Mouse (Mus musculus) stomach, embryonic 15.5 days (tissue): ENCODE measurements around the gene Cbx4. TPM values are rescaled to one million over a fixed set of nuclear protein-coding genes. Genes with fewer than 3 reads are reported as not detected.
A peak's percentile ranks its signal among the peaks of the same experiment; 100 is the strongest.

Experiments
- ATAC-seq: fragments of 200-750 bp; cut with Nextera tagmentation; 2 replicates; pipeline ENCODE4 v1.8.0; 2017; ENCODE audit warnings: low read depth, moderate number of reproducible peaks, moderate TSS enrichment; ENCODE audit not compliant: insufficient read depth, low FRiP score
- H3K27ac ChIP-seq: fragments of 300-500 bp; sonication (generic); 2 replicates; pipeline ENCODE4 v1.5.1; 2015; ENCODE audit warnings: mild to moderate bottlenecking, inconsistent platforms
- H3K27me3 ChIP-seq: fragments of 300-500 bp; sonication (generic); replicated peaks from 2 replicates; pipeline ENCODE4 v1.6.1; 2015; ENCODE audit warnings: inconsistent platforms
- H3K36me3 ChIP-seq: fragments of 300-500 bp; sonication (generic); 2 replicates; pipeline ENCODE4 v1.6.1; 2015; ENCODE audit warnings: inconsistent platforms
- H3K4me1 ChIP-seq: fragments of 300-500 bp; sonication (generic); 2 replicates; pipeline ENCODE4 v1.6.1; 2015; ENCODE audit warnings: inconsistent platforms
- H3K4me2 ChIP-seq: fragments of 300-500 bp; sonication (generic); 2 replicates; pipeline ENCODE4 v1.6.1; 2015; ENCODE audit warnings: mild to moderate bottlenecking, inconsistent platforms
- H3K4me3 ChIP-seq: fragments of 300-500 bp; sonication (generic); replicated peaks from 2 replicates; pipeline ENCODE4 v1.5.1; 2015; ENCODE audit warnings: inconsistent platforms
- H3K9ac ChIP-seq: fragments of 300-500 bp; sonication (generic); 2 replicates; pipeline ENCODE4 v1.6.1; 2015; ENCODE audit warnings: inconsistent platforms
- H3K9me3 ChIP-seq: fragments of 300-500 bp; sonication (generic); 2 replicates; pipeline ENCODE4 v1.6.1; 2016; ENCODE audit warnings: inconsistent platforms
- WGBS: fragments of 180-500 bp; shearing (Covaris S2); methylation state at CpG from one replicate; pipeline ENCODE4 v1.1.7; 2015; 5-methylcytosine and 5-hydroxymethylcytosine counted together
- polyA plus RNA-seq: library from polyadenylated mRNA; unstranded; fragments of >200 nt; fragmentation: Nextera tagmentation; extraction: Ambion mirVana; gene quantifications from 2 replicates; pipeline ENCODE4 v1.2.1, GENCODE M21; 2015

The Cbx4 gene
- polyA plus RNA-seq, 1 experiment from 2014 or later: 10.2 TPM

- H3K9me3 ChIP-seq: no peaks in the 10 kb centered on the region
- H3K36me3 ChIP-seq: no peaks in the 10 kb centered on the region
- peak overlapping the region; percentile 48; the same call in 1 of the 2 replicates for H3K27ac ChIP-seq
- ATAC-seq: peak; percentile 28; the same call in 1 of the 2 replicates
- WGBS: 3% methylated on average over 58 of the region's 58 CpGs
- no peak overlapping the region for H3K9ac ChIP-seq
- peaks cover 45% of the 10 kb centered on the region for H3K4me1 ChIP-seq
- peak overlapping the region; percentile 97 for H3K4me2 ChIP-seq
- peak overlapping the region; percentile 27 for H3K4me3 ChIP-seq
- peaks cover 72% of the 10 kb centered on the region for H3K27me3 ChIP-seq
Measured at GRCm38 (mm10) chr11:119058041-119058995, 27.7 kb downstream of the Cbx4 start.

- no peak for ATAC-seq
- peaks cover 79% of the 10 kb centered on the region for H3K27me3 ChIP-seq
- H3K4me2 ChIP-seq: peak overlapping the region; percentile 97
- H3K4me3 ChIP-seq: peak overlapping the region; percentile 47
- H3K4me1 ChIP-seq: peaks cover 54% of the 10 kb centered on the region
- WGBS: 7% methylated on average over 9 of the region's 9 CpGs
- no peaks in the 10 kb centered on the region for H3K9me3 ChIP-seq
- no peak overlapping the region for H3K9ac ChIP-seq
- peak overlapping the region; percentile 52; the same call in 1 of the 2 replicates for H3K27ac ChIP-seq
- H3K36me3 ChIP-seq: no peaks in the 10 kb centered on the region
Measured at GRCm38 (mm10) chr11:119057291-119057690, 28.7 kb downstream of the Cbx4 start.

DNA sequence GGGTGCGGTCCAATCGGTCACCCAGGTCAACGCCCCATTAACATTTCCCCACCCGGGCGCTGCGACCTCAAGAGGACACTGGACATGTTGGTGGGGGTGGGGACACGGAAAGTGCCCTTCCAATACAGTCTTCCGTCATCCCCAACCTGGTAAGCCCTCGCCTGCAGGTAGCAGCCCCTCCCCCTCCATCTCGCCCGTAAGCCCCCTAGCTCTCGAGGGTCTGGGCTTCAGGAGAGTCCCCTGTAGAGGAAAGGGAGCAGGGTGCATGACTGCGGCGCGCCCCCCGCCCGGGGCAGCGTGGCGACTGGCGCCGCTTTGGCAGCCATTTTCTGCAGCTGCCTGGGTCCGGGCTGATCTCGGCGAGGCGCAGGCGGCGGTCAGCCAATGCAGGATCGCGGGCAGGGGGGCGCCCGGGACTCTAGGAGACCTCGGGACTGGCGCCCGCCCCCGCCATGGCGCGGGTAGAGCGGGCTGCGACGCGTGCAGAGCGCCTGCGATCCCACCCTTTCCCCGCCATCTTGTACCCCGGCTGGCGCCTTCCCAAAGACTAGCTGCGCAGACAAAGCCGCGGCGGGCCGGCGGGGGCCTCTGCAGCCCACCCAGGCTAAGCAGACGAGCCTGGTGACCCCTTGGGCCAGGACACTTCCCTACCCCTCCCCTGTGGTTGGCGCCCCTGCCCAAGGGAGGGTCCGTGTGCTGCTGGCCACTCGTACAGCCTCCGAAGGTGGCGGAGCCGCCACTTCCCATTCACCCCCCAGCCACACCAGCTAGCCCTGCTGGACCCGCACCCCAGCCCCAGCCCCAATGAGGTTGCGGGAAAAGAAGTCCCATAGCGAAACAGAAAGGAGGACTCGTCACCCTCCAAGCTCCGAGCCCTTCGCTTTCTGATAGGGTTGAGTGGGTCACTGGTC, 29.5 kb downstream of the Cbx4 start:
- peak overlapping the region; percentile 47 for H3K4me3 ChIP-seq
- H3K4me1 ChIP-seq: peaks cover 58% of the 10 kb centered on the region
- WGBS: under 1% methylated on average over 64 of the region's 65 CpGs
- H3K9ac ChIP-seq: peak overlapping the region; percentile 57
- H3K4me2 ChIP-seq: peak overlapping the region; percentile 97
- no peak for ATAC-seq
- no peaks in the 10 kb centered on the region for H3K36me3 ChIP-seq
- H3K9me3 ChIP-seq: no peaks in the 10 kb centered on the region
- H3K27me3 ChIP-seq: peaks cover 81% of the 10 kb centered on the region
- H3K27ac ChIP-seq: peak overlapping the region; percentile 52

GRCm38 (mm10) chr11:119055571-119056131, 30.4 kb downstream of the Cbx4 start:
- Histone ChIP-seq H3K4me3 (peak overlapping the region; percentile 47), H3K27me3 (peaks cover 84% of the 10 kb centered on the region), H3K9me3 (no peaks in the 10 kb centered on the region), H3K9ac (no peak overlapping the region), H3K36me3 (no peaks in the 10 kb centered on the region), H3K4me2 (peak overlapping the region; percentile 97), H3K4me1 (peaks cover 58% of the 10 kb centered on the region), H3K27ac (no peak overlapping the region)
- WGBS: 2% methylated on average over 32 of the region's 32 CpGs
- no peak for ATAC-seq

GRCm38 (mm10) chr11:119054351-119055345, 31.4 kb downstream of the Cbx4 start:
- Histone ChIP-seq H3K4me3 (peak overlapping the region; percentile 42), H3K27ac (no peak overlapping the region), H3K4me1 (peaks cover 58% of the 10 kb centered on the region), H3K36me3 (no peaks in the 10 kb centered on the region), H3K9ac (no peak overlapping the region), H3K27me3 (peaks cover 84% of the 10 kb centered on the region), H3K9me3 (no peaks in the 10 kb centered on the region), H3K4me2 (peak overlapping the region; percentile 97)
- ATAC-seq: no peak
- WGBS: 3% methylated on average over 47 of the region's 47 CpGs

DNA sequence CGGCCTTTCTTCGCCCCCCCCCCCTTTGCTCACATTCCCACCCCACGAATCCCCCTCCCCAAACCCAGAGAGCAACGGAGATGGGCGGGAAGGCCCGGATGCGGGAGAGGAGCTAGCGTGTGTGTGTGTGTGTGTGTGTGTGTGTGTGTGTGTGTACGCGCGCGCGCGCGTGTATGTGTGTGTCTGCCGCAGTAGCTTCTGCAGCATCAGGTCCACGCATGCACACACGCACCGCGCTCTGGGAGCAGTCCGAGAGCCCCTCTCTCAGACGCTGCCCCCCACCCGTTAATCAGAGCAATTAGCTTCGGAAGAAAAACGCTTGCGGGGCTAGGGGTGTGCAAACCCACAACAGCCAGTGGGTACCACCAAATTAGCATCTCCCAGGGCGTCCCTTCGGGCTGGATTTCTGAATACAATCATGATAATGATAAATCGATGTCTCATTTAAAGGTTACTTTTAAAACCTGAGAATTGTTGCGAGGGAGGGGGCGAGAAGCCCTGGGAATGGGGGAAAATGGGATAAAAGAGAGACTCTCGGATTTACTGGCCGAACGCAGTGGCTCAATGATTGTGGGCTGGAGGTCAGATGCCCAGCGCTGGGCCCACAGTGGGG, 32.2 kb downstream of the Cbx4 start:
- Histone ChIP-seq H3K27ac (peak overlapping the region; percentile 21; the same call in 1 of the 2 replicates), H3K4me3 (peak overlapping the region; percentile 42), H3K36me3 (no peaks in the 10 kb centered on the region), H3K4me1 (peaks cover 56% of the 10 kb centered on the region), H3K4me2 (peak overlapping the region; percentile 89), H3K9me3 (no peaks in the 10 kb centered on the region), H3K9ac (no peak overlapping the region), H3K27me3 (peaks cover 84% of the 10 kb centered on the region)
- no peak for ATAC-seq
- under 1% methylated on average over 33 of the region's 35 CpGs for WGBS

DNA sequence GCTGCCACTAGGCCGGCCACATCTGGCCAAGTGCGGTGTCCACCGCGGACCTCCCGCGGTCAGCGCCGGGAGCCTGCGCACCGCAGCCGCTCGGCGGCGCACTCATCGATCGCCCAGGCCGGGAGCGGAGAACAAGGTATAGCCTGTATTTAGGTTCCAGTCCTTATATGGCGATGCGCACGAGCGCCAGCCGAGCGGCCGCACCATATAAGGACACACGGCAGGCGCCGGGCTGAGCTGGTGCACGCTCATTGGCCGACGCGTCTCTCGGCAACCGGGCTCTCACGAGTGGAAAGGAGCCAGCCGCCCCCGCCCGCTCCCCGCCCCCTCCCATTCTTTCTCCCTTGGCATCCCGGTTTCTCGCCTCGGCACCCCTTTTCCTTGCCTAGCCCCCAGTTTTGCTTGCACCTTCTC, 32.8 kb downstream of the Cbx4 start:
- peak overlapping the region; percentile 9; the same call in 1 of the 2 replicates for H3K9ac ChIP-seq
- WGBS: under 1% methylated on average over 38 of the region's 42 CpGs
- H3K9me3 ChIP-seq: no peaks in the 10 kb centered on the region
- peak; percentile 88 for ATAC-seq
- H3K4me3 ChIP-seq: peak overlapping the region; percentile 42
- peaks cover 84% of the 10 kb centered on the region for H3K27me3 ChIP-seq
- H3K4me1 ChIP-seq: peaks cover 50% of the 10 kb centered on the region
- H3K36me3 ChIP-seq: no peaks in the 10 kb centered on the region
- H3K27ac ChIP-seq: peak overlapping the region; percentile 76; the same call in 1 of the 2 replicates
- H3K4me2 ChIP-seq: peak overlapping the region; percentile 89

- Histone ChIP-seq H3K4me1 (peaks cover 48% of the 10 kb centered on the region), H3K9ac (peak overlapping the region; percentile 9; the same call in 1 of the 2 replicates)
Measured at GRCm38 (mm10) chr11:119052661-119053256, 33.3 kb downstream of the Cbx4 start.

GRCm38 (mm10) chr11:119051927-119052660, 33.9 kb downstream of the Cbx4 start:
- no peak overlapping the region for H3K4me3 ChIP-seq

More at GRCm38 (mm10) chr11:119052661-119053256, 33.3 kb downstream of the Cbx4 start:
- 4% methylated on average over 13 of the region's 13 CpGs for WGBS
- peak overlapping the region; percentile 42 for H3K4me3 ChIP-seq
- no peaks in the 10 kb centered on the region for H3K36me3 ChIP-seq
- peak overlapping the region; percentile 89 for H3K4me2 ChIP-seq
- H3K9me3 ChIP-seq: no peaks in the 10 kb centered on the region
- peaks cover 84% of the 10 kb centered on the region for H3K27me3 ChIP-seq
- H3K27ac ChIP-seq: peak overlapping the region; percentile 76
- ATAC-seq: peak; percentile 57; the same call in 1 of the 2 replicates

More at GRCm38 (mm10) chr11:119051927-119052660, 33.9 kb downstream of the Cbx4 start:
- 7% methylated on average over 15 of the region's 15 CpGs for WGBS
- Histone ChIP-seq H3K36me3 (no peaks in the 10 kb centered on the region), H3K4me2 (no peak overlapping the region), H3K9ac (no peak overlapping the region), H3K9me3 (no peaks in the 10 kb centered on the region), H3K27ac (no peak overlapping the region; the same call in 1 of the 2 replicates), H3K27me3 (peaks cover 85% of the 10 kb centered on the region), H3K4me1 (peaks cover 46% of the 10 kb centered on the region)
- no peak for ATAC-seq
